Mouse (Mus musculus) embryonic facial prominence, embryonic 10.5 days (tissue): ENCODE results near the gene Gm13288. TPM values are rescaled to one million over a fixed set of nuclear protein-coding genes. Genes with fewer than 3 reads are reported as not detected.
"Not testable (repeated sequence)": the region's sequence is repeated elsewhere in the genome, so short reads cannot be mapped to it uniquely, and the experiment has no call there.

Experiments used
- DNase-seq: peaks from one replicate; pipeline ENCODE4 v3.0.0-alpha.2; 2017; ENCODE audit warnings: low spot score
- H3K27ac ChIP-seq: fragments of 300-500 bp; sonication (generic); replicated peaks from 2 replicates; pipeline ENCODE4 v1.5.1; 2016; ENCODE audit warnings: mild to moderate bottlenecking
- H3K27me3 ChIP-seq: fragments of 300-500 bp; sonication (generic); replicated peaks from 2 replicates; pipeline ENCODE4 v1.6.1; 2016; ENCODE audit warnings: low read depth, mild to moderate bottlenecking; ENCODE audit not compliant: poor library complexity, severe bottlenecking
- H3K36me3 ChIP-seq: fragments of 300-500 bp; sonication (generic); replicated peaks from 2 replicates; pipeline ENCODE4 v1.6.1; 2016; ENCODE audit warnings: mild to moderate bottlenecking, moderate library complexity
- H3K4me1 ChIP-seq: fragments of 300-500 bp; sonication (generic); 2 replicates; pipeline ENCODE4 v1.6.1; 2016
- H3K4me3 ChIP-seq: fragments of 300-500 bp; sonication (generic); 2 replicates; pipeline ENCODE4 v1.5.1; 2016; ENCODE audit warnings: mild to moderate bottlenecking, moderate library complexity
- H3K9me3 ChIP-seq: fragments of 300-500 bp; sonication (generic); 2 replicates; pipeline ENCODE4 v1.6.1; 2016; ENCODE audit warnings: mild to moderate bottlenecking
- WGBS: fragments of 180-500 bp; shearing (Covaris S2); methylation state at CpG from one replicate; pipeline ENCODE4 v1.1.7; 2016; 5-methylcytosine and 5-hydroxymethylcytosine counted together
- polyA plus RNA-seq: library from polyadenylated mRNA; unstranded; fragments of >200 nt; fragmentation: Nextera tagmentation; extraction: Ambion mirVana; gene quantifications from 2 replicates; pipeline ENCODE4 v1.2.1, GENCODE M21; 2016

Gm13288 gene
- polyA plus RNA-seq, 1 experiment from 2014 or later = not detected

DNA sequence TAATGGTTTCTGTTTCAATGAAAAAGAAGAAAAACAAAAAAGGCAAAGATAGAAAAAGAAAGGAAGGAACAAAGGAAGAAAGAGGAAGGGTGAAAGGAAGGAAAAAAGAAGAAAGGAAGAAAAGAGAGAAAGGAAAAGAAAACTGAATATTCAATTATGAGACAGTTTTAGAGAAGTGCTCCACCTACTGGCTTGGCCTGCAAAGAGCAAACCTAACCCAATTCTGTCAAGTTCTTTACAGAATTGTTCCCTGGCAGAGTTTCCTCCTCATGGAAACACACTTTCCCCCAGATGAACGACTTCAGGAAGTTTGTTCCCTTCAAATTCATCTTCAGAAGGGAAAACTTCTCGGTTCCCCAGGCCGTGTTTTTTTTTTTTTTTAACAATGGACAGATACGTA is 17.7 kb downstream of the Gm13288 start:
- H3K36me3 ChIP-seq = no peaks in the 10 kb centered on the region
- H3K9me3 ChIP-seq = no peaks in the 10 kb centered on the region
- H3K4me1 ChIP-seq = no peaks in the 10 kb centered on the region
- H3K4me3 ChIP-seq = no peak overlapping the region
- no peak overlapping the region for H3K27ac ChIP-seq
- WGBS = 27% methylated on average over 4 of the region's 4 CpGs
- no peaks in the 10 kb centered on the region for H3K27me3 ChIP-seq
- no peak for DNase-seq

DNA sequence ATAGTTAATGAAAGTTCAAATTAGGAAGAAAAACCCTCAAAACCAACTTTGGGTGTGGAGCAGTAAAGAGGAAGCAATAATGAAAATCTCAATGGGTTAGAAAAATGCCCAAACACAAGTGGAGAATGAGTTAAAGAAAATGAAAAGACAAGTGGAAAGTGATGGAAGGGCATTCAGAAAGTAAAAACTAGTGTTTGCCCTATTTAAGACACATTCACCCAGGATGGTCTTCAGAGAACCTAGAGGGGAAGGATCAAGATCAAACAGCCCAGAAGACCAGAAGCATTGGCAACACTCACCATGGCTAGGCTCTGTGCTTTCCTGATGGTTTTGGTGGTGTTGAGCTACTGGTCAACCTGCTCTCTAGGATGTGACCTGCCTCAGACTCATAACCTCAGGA is 21.8 kb downstream of the Gm13288 start, which contains the start of gene Ifna6:
TSS of gene Ifna6 (plus strand) at position 301 of the 400 bp plus-strand sequence.
- not testable (repeated sequence) for H3K4me3 ChIP-seq, H3K4me1 ChIP-seq, H3K27ac ChIP-seq, H3K36me3 ChIP-seq, H3K27me3 ChIP-seq, H3K9me3 ChIP-seq, DNase-seq

DNA sequence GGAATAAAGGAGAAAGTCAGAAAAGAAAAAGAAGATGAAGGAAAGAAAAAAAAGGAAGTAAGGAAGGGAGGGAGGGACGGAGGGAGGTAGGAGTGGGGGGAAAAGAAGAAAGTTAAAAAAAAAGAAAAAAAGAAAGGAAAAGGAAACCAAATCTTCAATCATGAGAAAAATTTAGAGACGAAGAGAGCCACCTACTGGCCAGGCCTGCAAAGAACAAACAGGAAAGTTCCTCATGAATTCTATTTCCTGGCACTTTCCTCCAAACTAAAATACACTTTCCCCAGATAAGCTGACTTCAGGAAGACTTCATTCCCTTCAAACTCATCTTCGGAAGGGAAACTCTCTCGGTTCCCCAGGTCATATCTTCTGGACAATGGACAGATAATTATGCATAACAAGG is 25.2 kb downstream of the Gm13288 start:
- Histone ChIP-seq H3K27ac (no peak overlapping the region), H3K36me3 (no peaks in the 10 kb centered on the region), H3K27me3 (no peaks in the 10 kb centered on the region), H3K4me3 (no peak overlapping the region), H3K4me1 (no peaks in the 10 kb centered on the region), H3K9me3 (no peaks in the 10 kb centered on the region)
- WGBS = 31% methylated on average over 4 of the region's 4 CpGs
- peak; percentile 22 for DNase-seq

DNA sequence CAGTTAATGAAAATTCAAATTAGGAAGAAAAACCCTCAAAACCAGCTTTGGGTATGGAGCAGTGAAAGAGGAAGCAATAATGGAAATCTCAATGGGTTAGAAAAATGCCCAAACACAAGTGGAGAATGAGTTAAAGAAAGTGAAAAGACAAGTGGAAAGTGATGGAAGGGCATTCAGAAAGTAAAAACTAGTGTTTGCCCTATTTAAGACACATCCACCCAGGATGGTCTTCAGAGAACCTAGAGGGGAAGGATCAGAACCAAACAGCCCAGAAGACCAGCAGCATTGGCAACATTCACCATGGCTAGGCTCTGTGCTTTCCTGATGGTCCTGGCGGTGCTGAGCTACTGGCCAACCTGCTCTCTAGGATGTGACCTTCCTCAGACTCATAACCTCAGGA is 29.9 kb downstream of the Gm13288 start, which contains the start of gene Ifna5:
TSS of gene Ifna5 (plus strand) at position 301 of the 400 bp plus-strand sequence.
- DNase-seq, H3K36me3 ChIP-seq, H3K9me3 ChIP-seq, H3K27ac ChIP-seq, H3K27me3 ChIP-seq, H3K4me1 ChIP-seq, H3K4me3 ChIP-seq: not testable (repeated sequence)
- 74% methylated on average over 1 of the region's 1 CpGs for WGBS

DNA sequence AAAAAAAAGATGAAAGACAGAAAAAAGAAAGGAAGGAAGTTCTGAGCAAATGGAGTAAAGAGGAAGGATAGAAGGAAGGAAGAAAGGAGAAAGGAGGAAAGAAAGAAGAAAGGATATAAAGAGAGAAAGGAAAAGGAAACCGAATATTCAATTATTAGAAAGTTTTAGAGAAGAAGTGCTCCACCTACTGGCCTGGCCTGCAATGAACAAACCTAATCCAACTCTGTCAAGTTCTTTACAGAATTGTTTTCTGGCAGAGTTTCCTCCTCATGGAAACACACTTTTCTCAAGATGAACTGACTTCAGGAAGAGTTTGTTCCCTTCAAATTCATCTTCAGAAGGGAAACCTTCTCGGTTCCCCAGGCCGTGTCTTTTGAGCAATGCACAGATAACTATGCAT is 33.5 kb downstream of the Gm13288 start:
- Histone ChIP-seq H3K27ac (no peak overlapping the region), H3K9me3 (no peaks in the 10 kb centered on the region), H3K4me1 (peaks cover 6% of the 10 kb centered on the region), H3K27me3 (no peaks in the 10 kb centered on the region), H3K4me3 (no peak overlapping the region), H3K36me3 (no peaks in the 10 kb centered on the region)
- DNase-seq = no peak
- 38% methylated on average over 3 of the region's 3 CpGs for WGBS

DNA sequence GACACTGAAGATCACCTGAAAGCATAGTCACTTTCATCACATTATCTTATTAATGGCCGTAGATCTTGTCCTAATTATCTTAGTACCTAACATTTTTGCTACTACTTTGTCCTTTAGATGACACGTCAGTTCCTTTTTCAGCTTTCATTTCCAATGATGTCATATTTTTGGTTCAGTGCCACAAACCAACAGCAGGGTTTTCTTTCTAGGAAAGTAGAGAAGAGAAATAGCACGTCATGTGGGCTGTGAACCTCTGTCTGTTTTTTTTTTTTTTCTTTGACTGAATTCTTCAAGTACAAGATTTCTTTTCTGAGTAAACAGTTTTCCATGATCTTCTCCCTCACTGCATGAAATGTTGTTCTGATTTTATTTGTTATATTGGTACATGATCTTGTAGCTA is 34.7 kb downstream of the Gm13288 start:
- Histone ChIP-seq H3K27me3 (no peaks in the 10 kb centered on the region), H3K4me1 (peaks cover 6% of the 10 kb centered on the region), H3K9me3 (no peaks in the 10 kb centered on the region), H3K4me3 (no peak overlapping the region), H3K36me3 (no peaks in the 10 kb centered on the region), H3K27ac (no peak overlapping the region)
- WGBS = 84% methylated on average over 3 of the region's 3 CpGs
- no peak for DNase-seq

DNA sequence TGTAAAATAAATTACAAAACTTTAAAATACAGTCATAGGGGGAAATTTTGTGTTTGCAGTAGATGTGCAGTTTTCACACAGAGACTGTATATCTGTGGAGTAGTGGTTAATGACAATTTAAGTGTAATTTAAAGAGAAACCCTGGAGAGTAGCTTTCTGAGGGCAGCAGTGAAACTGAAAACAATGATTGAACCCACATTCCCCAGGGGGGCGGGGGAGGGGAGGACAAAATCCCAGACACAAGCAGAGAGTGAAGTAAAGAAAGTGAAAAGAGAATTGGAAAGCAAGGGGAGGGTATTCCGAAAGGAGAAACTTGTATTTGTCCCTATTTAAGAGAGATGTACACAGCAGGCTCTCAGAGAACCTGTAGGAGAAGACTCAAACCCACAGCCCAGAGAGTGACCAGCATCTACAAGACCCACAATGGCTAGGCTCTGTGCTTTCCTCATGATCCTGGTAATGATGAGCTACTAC is 36.1 kb downstream of the Gm13288 start, which contains the start of gene Ifna4:
TSS of gene Ifna4 (plus strand) at position 424 of the 474 bp plus-strand sequence.
- H3K9me3 ChIP-seq = no peaks in the 10 kb centered on the region
- no peak for DNase-seq
- peaks cover 6% of the 10 kb centered on the region for H3K4me1 ChIP-seq
- H3K27me3 ChIP-seq = no peaks in the 10 kb centered on the region
- no peak within 1 kb of the TSS for H3K27ac ChIP-seq
- H3K36me3 ChIP-seq = no peaks in the 10 kb centered on the region
- no peak within 1 kb of the TSS for H3K4me3 ChIP-seq
- WGBS = 40% methylated on average over 2 of the region's 2 CpGs

DNA sequence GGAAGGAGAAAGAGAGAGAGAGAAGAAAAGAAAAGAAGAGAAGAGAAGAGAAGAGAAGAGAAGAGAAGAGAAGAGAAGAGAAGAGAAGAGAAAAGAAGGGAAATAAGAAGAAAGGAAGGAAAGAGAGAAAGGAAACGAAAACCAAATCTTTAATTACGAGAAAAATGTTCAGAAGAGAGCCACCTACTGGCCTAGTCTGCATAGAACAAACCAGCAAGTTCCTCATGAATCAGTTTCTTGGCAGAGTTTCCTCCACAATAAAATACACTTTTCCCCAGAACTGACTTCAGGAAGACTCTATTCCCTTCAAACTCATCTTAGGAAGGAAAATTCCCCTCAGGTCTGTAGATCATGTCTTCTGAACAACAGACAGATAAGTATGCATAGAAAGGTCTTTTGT is 40.0 kb downstream of the Gm13288 start:
- peaks cover 6% of the 10 kb centered on the region for H3K4me1 ChIP-seq
- H3K36me3 ChIP-seq = no peaks in the 10 kb centered on the region
- no peak overlapping the region for H3K27ac ChIP-seq
- no peaks in the 10 kb centered on the region for H3K9me3 ChIP-seq
- H3K4me3 ChIP-seq = no peak overlapping the region
- DNase-seq = no peak
- H3K27me3 ChIP-seq = no peaks in the 10 kb centered on the region
- 54% methylated on average over 2 of the region's 2 CpGs for WGBS

DNA sequence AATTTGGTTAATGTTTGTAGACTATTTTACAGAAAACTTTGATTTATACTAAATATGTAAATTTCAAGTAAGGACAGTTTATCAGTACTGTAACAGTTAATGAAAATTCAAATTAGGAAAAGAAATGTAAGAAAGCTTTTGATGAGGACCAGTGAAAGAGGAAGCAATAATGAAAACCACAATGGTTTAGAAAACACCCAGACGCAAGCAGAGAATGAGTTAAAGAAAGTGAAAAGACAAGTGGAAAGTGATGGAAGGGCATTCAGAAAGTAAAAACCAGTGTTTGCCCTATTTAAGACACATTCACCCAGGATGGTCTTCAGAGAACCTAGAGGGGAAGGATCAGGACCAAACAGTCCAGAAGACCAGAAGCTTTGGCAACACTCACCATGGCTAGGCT is 44.4 kb downstream of the Gm13288 start, which contains the start of gene Ifna1:
TSS of gene Ifna1 (plus strand) at position 390 of the 400 bp plus-strand sequence.
- DNase-seq = no peak
- Histone ChIP-seq H3K9me3 (no peaks in the 10 kb centered on the region), H3K27me3 (no peaks in the 10 kb centered on the region), H3K27ac (no peak within 1 kb of the TSS), H3K36me3 (no peaks in the 10 kb centered on the region), H3K4me3 (no peak within 1 kb of the TSS), H3K4me1 (0 out of 2 replicates have a peak, but pooled peaks cover 3% of the 10 kb centered on the region)
- 78% methylated on average over 1 of the region's 1 CpGs for WGBS

DNA sequence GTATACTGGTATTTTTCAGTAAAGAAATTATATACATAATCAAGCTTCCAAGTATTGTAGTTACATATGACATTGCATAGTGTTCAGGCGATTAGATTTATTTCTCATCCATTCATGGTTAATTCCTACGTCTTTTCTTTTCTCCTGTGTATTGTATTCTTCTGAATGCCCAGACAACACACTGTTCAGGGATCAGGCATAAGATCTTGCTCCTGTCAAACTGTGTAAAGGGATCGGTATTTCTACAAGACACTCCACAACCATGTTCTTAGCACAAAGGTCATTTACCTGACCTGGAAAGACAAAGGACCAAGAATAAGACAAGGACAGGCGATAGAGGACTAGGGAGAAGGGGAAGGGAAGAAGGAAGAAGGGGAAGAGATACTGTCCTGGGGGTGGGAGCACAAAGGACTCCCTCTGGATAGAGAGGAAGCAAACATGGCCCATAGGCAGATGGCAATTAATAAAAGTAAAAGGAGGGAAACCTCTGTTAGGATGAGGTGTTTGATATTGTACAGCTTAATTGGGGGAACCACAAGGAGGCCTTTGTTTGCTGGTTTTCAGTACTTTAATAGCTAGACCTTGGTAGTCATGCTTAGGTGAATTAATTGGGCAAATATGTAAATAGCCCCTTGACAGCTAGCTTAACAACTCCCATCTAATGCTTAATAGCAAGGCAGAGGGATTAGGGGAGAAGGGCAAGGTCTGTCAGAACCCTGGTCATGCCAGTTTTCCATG is 45.9 kb downstream of the Gm13288 start:
- no peaks in the 10 kb centered on the region for H3K9me3 ChIP-seq
- no peaks in the 10 kb centered on the region for H3K27me3 ChIP-seq
- H3K36me3 ChIP-seq = no peaks in the 10 kb centered on the region
- 0 out of 2 replicates have a peak, but pooled peaks cover 3% of the 10 kb centered on the region for H3K4me1 ChIP-seq
- no peak overlapping the region for H3K27ac ChIP-seq
- H3K4me3 ChIP-seq = no peak overlapping the region
- WGBS = 59% methylated on average over 4 of the region's 4 CpGs
- DNase-seq = no peak

Other genes with a start within 250 kb of the Gm13288 start
- gene Ifna15, start 247.3 kb upstream of the Gm13288 start, polyA plus RNA-seq = not detected in 2 replicates
- gene Ifna14, start 233.7 kb upstream of the Gm13288 start, polyA plus RNA-seq = not detected in 2 replicates
- gene Ifna9, start 213.1 kb upstream of the Gm13288 start, polyA plus RNA-seq = not detected in 2 replicates
- not detected in 2 replicates for gene Ifna12, start 202.2 kb upstream of the Gm13288 start, polyA plus RNA-seq
- not detected in 2 replicates for gene C87499, start 171.1 kb upstream of the Gm13288 start, polyA plus RNA-seq
- gene Ifna13, start 161.1 kb upstream of the Gm13288 start, polyA plus RNA-seq = not detected in 2 replicates
- gene Ifna16, start 128.6 kb upstream of the Gm13288 start, polyA plus RNA-seq = not detected in 2 replicates
- not detected in 2 replicates for gene Ifna2, start 121.6 kb upstream of the Gm13288 start, polyA plus RNA-seq
- gene Ifnab, start 114.2 kb upstream of the Gm13288 start, polyA plus RNA-seq = not detected in 2 replicates
- gene Gm26566, start 83.7 kb upstream of the Gm13288 start, polyA plus RNA-seq = 0.80 and 0.90 TPM in 2 replicates
- gene Klhl9, start 83.1 kb upstream of the Gm13288 start, polyA plus RNA-seq = 100 and 110 TPM in 2 replicates
- gene Gm13271, start 50.7 kb upstream of the Gm13288 start, polyA plus RNA-seq = not detected in 2 replicates
- gene Gm13283, start 45.4 kb upstream of the Gm13288 start, polyA plus RNA-seq = 0.14 and 0.20 TPM in 2 replicates
- gene Gm13290, start 31.7 kb upstream of the Gm13288 start, polyA plus RNA-seq = not detected in 2 replicates
- not detected in 2 replicates for gene Gm13289, start 28.6 kb upstream of the Gm13288 start, polyA plus RNA-seq
- not detected in 2 replicates for gene Gm13272, start 25.7 kb upstream of the Gm13288 start, polyA plus RNA-seq
- gene Ifnz, start 23.4 kb upstream of the Gm13288 start, polyA plus RNA-seq = 0.14 TPM in 1 of 2 replicates, not detected in the other
- not detected in 2 replicates for gene Gm13276, start 19.8 kb upstream of the Gm13288 start, polyA plus RNA-seq
- not detected in 2 replicates for gene Gm13277, start 16.9 kb upstream of the Gm13288 start, polyA plus RNA-seq
- gene Gm13278, start 14.0 kb upstream of the Gm13288 start, polyA plus RNA-seq = not detected in 2 replicates
- gene Gm13275, start 11.0 kb upstream of the Gm13288 start, polyA plus RNA-seq = not detected in 2 replicates
- not detected in 2 replicates for gene Gm13279, start 8.1 kb upstream of the Gm13288 start, polyA plus RNA-seq
- gene Gm13285, start 5.9 kb upstream of the Gm13288 start, polyA plus RNA-seq = 0.28 and 0.35 TPM in 2 replicates
- gene Gm13287, start 2.3 kb upstream of the Gm13288 start, polyA plus RNA-seq = not detected in 2 replicates
- gene Ifna7, start 10.7 kb downstream of the Gm13288 start, polyA plus RNA-seq = not detected in 2 replicates
- not detected in 2 replicates for gene Ifna11, start 14.4 kb downstream of the Gm13288 start, polyA plus RNA-seq
- not detected in 2 replicates for gene Ifna6, start 21.9 kb downstream of the Gm13288 start, polyA plus RNA-seq
- gene Ifna5, start 30.0 kb downstream of the Gm13288 start, polyA plus RNA-seq = not detected in 2 replicates
- gene Ifna4, start 36.3 kb downstream of the Gm13288 start, polyA plus RNA-seq = not detected in 2 replicates
- gene Ifna1, start 44.6 kb downstream of the Gm13288 start, polyA plus RNA-seq = not detected in 2 replicates
- not detected in 2 replicates for gene Ifne, start 74.7 kb downstream of the Gm13288 start, polyA plus RNA-seq